Mouse (Mus musculus) liver, postnatal 0 days (tissue): ENCODE data around the gene Fam189a2.

Source experiments
- CTCF ChIP-seq: sonication (generic); IDR thresholded peaks from 2 replicates; pipeline ENCODE4 v1.5.1; 2016; ENCODE audit warnings: antibody characterized with exemption, low read depth
- EP300 ChIP-seq: IDR thresholded peaks from 2 replicates; pipeline ENCODE4 v1.6.1; 2016; ENCODE audit warnings: antibody characterized with exemption, low read depth, mild to moderate bottlenecking

DNA sequence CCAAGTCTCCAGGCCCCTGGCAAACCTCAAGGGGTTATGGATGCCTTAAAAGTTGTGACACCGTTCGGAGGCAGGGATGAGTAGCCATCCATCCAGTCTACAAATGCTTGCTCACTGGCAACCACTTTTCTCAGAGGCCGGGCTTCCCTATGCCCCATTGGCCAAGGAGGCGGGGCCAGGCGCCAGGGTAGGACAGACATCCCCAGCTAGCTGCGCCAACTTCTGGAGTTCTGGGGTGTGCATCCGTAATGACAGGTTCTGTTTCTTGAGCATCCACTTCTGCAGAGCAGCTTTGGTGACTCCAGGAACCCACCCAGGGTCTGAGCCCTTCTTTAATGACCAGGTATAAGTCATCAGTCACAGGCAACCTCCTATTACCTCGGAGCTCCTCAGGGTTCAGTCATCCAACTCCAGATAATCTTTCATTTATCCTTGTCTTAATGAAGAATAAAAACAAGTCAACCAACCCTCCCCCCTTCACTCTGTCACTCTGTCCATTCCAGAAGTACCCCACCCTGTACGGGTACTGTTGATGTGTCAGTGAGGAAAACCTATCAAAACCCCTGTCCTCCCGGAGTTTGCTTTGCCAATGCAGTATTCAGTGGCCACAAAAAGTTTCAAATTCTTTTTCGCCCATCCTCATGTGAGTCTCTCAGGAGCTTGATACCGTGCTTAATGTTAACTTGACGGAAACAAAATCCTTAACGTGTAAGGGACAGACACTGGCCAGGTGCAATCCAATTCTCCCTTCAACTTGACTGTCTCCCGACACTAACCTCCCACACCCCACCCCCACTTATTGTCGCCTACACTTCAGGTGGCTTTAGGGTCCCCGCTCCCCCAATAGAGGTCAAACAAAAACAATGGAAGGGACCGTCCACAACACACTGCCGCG, 956 bp downstream of the Fam189a2 start:
- TF ChIP-seq CTCF: no peak
- TF ChIP-seq EP300: no peak
